Mouse (Mus musculus) ES-Bruce4 (cell line): ENCODE results near the gene 2210016F16Rik. TPM values are rescaled to one million over a fixed set of nuclear protein-coding genes. Genes with fewer than 3 reads are reported as not detected.
A peak's percentile ranks its signal among the peaks of the same experiment; 100 is the strongest.

Source experiments
- H3K27ac ChIP-seq: 2 replicates; pipeline ENCODE4 v1.5.1; 2012; ENCODE audit warnings: low read length, inconsistent platforms; ENCODE audit not compliant: insufficient read depth
- H3K27me3 ChIP-seq: 2 replicates; pipeline ENCODE4 v1.6.1; 2012; ENCODE audit warnings: mild to moderate bottlenecking, low read length, inconsistent platforms; ENCODE audit not compliant: control insufficient read depth, poor library complexity, insufficient read depth, severe bottlenecking
- H3K36me3 ChIP-seq: 2 replicates; pipeline ENCODE4 v1.6.1; 2012; ENCODE audit warnings: inconsistent platforms, mild to moderate bottlenecking, low read length, moderate library complexity; ENCODE audit not compliant: control insufficient read depth, poor library complexity, insufficient read depth, severe bottlenecking
- H3K4me1 ChIP-seq: one replicate; pipeline ENCODE4 v1.8.1; 2011; ENCODE audit warnings: low read length; ENCODE audit not compliant: control insufficient read depth, insufficient read depth
- H3K4me3 ChIP-seq: 2 replicates; pipeline ENCODE4 v1.5.1; 2011; ENCODE audit warnings: low read depth, mild to moderate bottlenecking, low read length
- H3K9ac ChIP-seq: 2 replicates; pipeline ENCODE4 v1.6.1; 2012; ENCODE audit warnings: low read depth, mild to moderate bottlenecking, inconsistent platforms; ENCODE audit not compliant: poor library complexity, severe bottlenecking
- H3K9me3 ChIP-seq: replicated peaks from 2 replicates; pipeline ENCODE4 v1.6.1; 2012; ENCODE audit warnings: mild to moderate bottlenecking, low read length, inconsistent platforms; ENCODE audit not compliant: control insufficient read depth, poor library complexity, insufficient read depth, severe bottlenecking
- CTCF ChIP-seq: IDR thresholded peaks from one replicate; pipeline ENCODE4 v1.8.1; 2011; ENCODE audit warnings: low read depth, low read length
- EP300 ChIP-seq: IDR thresholded peaks from 2 replicates; pipeline ENCODE4 v1.6.1; 2011; ENCODE audit warnings: low read depth, low read length; ENCODE audit not compliant: insufficient read depth
- POLR2A ChIP-seq: IDR thresholded peaks from one replicate; pipeline ENCODE4 v1.8.1; 2011; ENCODE audit warnings: low read length; ENCODE audit not compliant: insufficient read depth
- polyA plus RNA-seq: library from polyadenylated mRNA; stranded (reverse); fragments of >200 nt; gene quantifications from 2 replicates; pipeline ENCODE4 v1.2.4, GENCODE M21; 2011; ENCODE audit warnings: low read depth; ENCODE audit not compliant: missing spikeins, insufficient read depth, insufficient read length

The 2210016F16Rik gene
- polyA plus RNA-seq, 1 experiment, result 7.1 TPM

GRCm38 (mm10) chr13:58387948-58388347 is 2.9 kb upstream of the 2210016F16Rik start:
- H3K27ac ChIP-seq, result no peak overlapping the region
- H3K4me3 ChIP-seq, result no peak overlapping the region
- H3K9ac ChIP-seq, result no peak overlapping the region
- no peaks in the 10 kb centered on the region for H3K4me1 ChIP-seq
- H3K27me3 ChIP-seq, result no peaks in the 10 kb centered on the region
- TF ChIP-seq EP300, result no peak
- peak; percentile 54 for TF ChIP-seq CTCF
- H3K9me3 ChIP-seq, result no peaks in the 10 kb centered on the region
- peaks cover 21% of the 10 kb centered on the region for H3K36me3 ChIP-seq

- Histone ChIP-seq H3K4me1 (no peaks in the 10 kb centered on the region), H3K9ac (peak overlapping the region; percentile 28), H3K4me3 (peak overlapping the region; percentile 70), H3K9me3 (peaks cover 17% of the 10 kb centered on the region), H3K36me3 (peaks cover 20% of the 10 kb centered on the region), H3K27me3 (no peaks in the 10 kb centered on the region), H3K27ac (peak overlapping the region; percentile 39)
- TF ChIP-seq EP300, result no peak
- no peak for TF ChIP-seq POLR2A
- TF ChIP-seq CTCF, result no peak
Observed at GRCm38 (mm10) chr13:58385547-58385920, 509 bp upstream of the 2210016F16Rik start.

GRCm38 (mm10) chr13:58384371-58384770 is 654 bp downstream of the 2210016F16Rik start:
- Histone ChIP-seq H3K9ac (peak overlapping the region; percentile 28), H3K4me1 (no peaks in the 10 kb centered on the region), H3K9me3 (peaks cover 25% of the 10 kb centered on the region), H3K27ac (no peak overlapping the region), H3K4me3 (peak overlapping the region; percentile 70), H3K27me3 (no peaks in the 10 kb centered on the region), H3K36me3 (peaks cover 14% of the 10 kb centered on the region)
- TF ChIP-seq POLR2A, result no peak
- no peak for TF ChIP-seq CTCF
- no peak for TF ChIP-seq EP300

GRCm38 (mm10) chr13:58373153-58373470 is 11.9 kb downstream of the 2210016F16Rik start:
- Histone ChIP-seq H3K4me1 (no peaks in the 10 kb centered on the region), H3K27ac (no peak overlapping the region), H3K9ac (no peak overlapping the region), H3K36me3 (no peaks in the 10 kb centered on the region), H3K27me3 (no peaks in the 10 kb centered on the region), H3K4me3 (no peak overlapping the region), H3K9me3 (peaks cover 9% of the 10 kb centered on the region; the same call in 1 of the 2 replicates)
- no peak for TF ChIP-seq EP300
- no peak for TF ChIP-seq CTCF

GRCm38 (mm10) chr13:58372278-58373152 is 12.5 kb downstream of the 2210016F16Rik start:
- Histone ChIP-seq H3K4me3 (no peak overlapping the region), H3K9ac (no peak overlapping the region), H3K27me3 (no peaks in the 10 kb centered on the region), H3K4me1 (no peaks in the 10 kb centered on the region), H3K27ac (no peak overlapping the region), H3K9me3 (peaks cover 7% of the 10 kb centered on the region; the same call in 1 of the 2 replicates), H3K36me3 (no peaks in the 10 kb centered on the region)
- TF ChIP-seq CTCF (no peak), POLR2A (no peak), EP300 (no peak)

GRCm38 (mm10) chr13:58368835-58369234 is 16.2 kb downstream of the 2210016F16Rik start:
- no peaks in the 10 kb centered on the region for H3K36me3 ChIP-seq
- TF ChIP-seq POLR2A (no peak), EP300 (no peak), CTCF (no peak)
- H3K4me3 ChIP-seq, result no peak overlapping the region
- no peaks in the 10 kb centered on the region for H3K27me3 ChIP-seq
- no peak overlapping the region for H3K9ac ChIP-seq
- H3K27ac ChIP-seq, result no peak overlapping the region
- H3K4me1 ChIP-seq, result no peaks in the 10 kb centered on the region
- H3K9me3 ChIP-seq, result no peaks in the 10 kb centered on the region
